Mouse (Mus musculus): ENCODE measurements at regions not wholly inside any gene's neighbourhood (a gene's known extent, or its start where the extent isn't known, plus 50 kb on each side); places are given as distances from the start of the nearest gene placed in this dataset.
"Not testable (repeated sequence)": the region's sequence is repeated elsewhere in the genome, so short reads cannot be mapped to it uniquely, and the experiment has no call there.

- no peak for DNase-seq (ENCODE audit: low read depth, low spot score)
These were observed 147.5 kb upstream of the Nrip1 start for GRCm38 (mm10) chr16:76521142-76521541.

GRCm38 (mm10) chr16:76520643-76520993 lies 147.0 kb upstream of the Nrip1 start:
- no peak for DNase-seq (ENCODE audit: low read depth, low spot score)

- no peak for DNase-seq (ENCODE audit: low read depth, low spot score)
These were observed 146.4 kb upstream of the Nrip1 start for GRCm38 (mm10) chr16:76519911-76520642.

- no peak for DNase-seq (ENCODE audit: low read depth, low spot score)
These were observed 137.2 kb upstream of the Nrip1 start for GRCm38 (mm10) chr16:76510861-76511260.

GRCm38 (mm10) chr16:76509109-76509650 lies 135.6 kb upstream of the Nrip1 start:
- no peak for DNase-seq (ENCODE audit: low read depth, low spot score)

GRCm38 (mm10) chr16:76507191-76507746 lies 133.6 kb upstream of the Nrip1 start:
- DNase-seq (ENCODE audit: low read depth, low spot score), result no peak

- DNase-seq (ENCODE audit: low read depth, low spot score), result no peak
These were observed 132.6 kb upstream of the Nrip1 start for GRCm38 (mm10) chr16:76506240-76506639.

- DNase-seq (ENCODE audit: low read depth, low spot score), result no peak
These were observed 126.2 kb upstream of the Nrip1 start for GRCm38 (mm10) chr16:76499686-76500400.

- no peak for DNase-seq (ENCODE audit: low read depth, low spot score)
These were observed 124.6 kb upstream of the Nrip1 start for GRCm38 (mm10) chr16:76498233-76498632.

GRCm38 (mm10) chr16:76497041-76497808 lies 123.6 kb upstream of the Nrip1 start:
- no peak for DNase-seq (ENCODE audit: low read depth, low spot score)

- no peak for DNase-seq (ENCODE audit: low read depth, low spot score)
These were observed 109.8 kb upstream of the Nrip1 start for GRCm38 (mm10) chr16:76483419-76483818.

- DNase-seq (ENCODE audit: low read depth, low spot score), result no peak
These were observed 108.3 kb upstream of the Nrip1 start for GRCm38 (mm10) chr16:76481966-76482365.

GRCm38 (mm10) chr16:76477474-76477873 lies 103.8 kb upstream of the Nrip1 start:
- DNase-seq (ENCODE audit: low read depth, low spot score), result no peak

GRCm38 (mm10) chr16:76474481-76474880 lies 100.9 kb upstream of the Nrip1 start:
- DNase-seq (ENCODE audit: low read depth, low spot score), result no peak

- no peak for DNase-seq (ENCODE audit: low read depth, low spot score)
These were observed 98.8 kb upstream of the Nrip1 start for GRCm38 (mm10) chr16:76472386-76472785.

GRCm38 (mm10) chr16:76471081-76471480 lies 97.5 kb upstream of the Nrip1 start:
- no peak for DNase-seq (ENCODE audit: low read depth, low spot score)

GRCm38 (mm10) chr16:76459521-76459920 lies 85.9 kb upstream of the Nrip1 start:
- DNase-seq (ENCODE audit: low read depth, low spot score), result no peak

- DNase-seq (ENCODE audit: low read depth, low spot score), result not testable (repeated sequence)
These were observed 82.6 kb upstream of the Nrip1 start for GRCm38 (mm10) chr16:76456300-76456599.

GRCm38 (mm10) chr16:76455499-76456299 lies 82.1 kb upstream of the Nrip1 start:
- DNase-seq (ENCODE audit: low read depth, low spot score), result no peak

- DNase-seq (ENCODE audit: low read depth, low spot score), result no peak
These were observed 81.3 kb upstream of the Nrip1 start for GRCm38 (mm10) chr16:76454741-76455465.

Measured in skeletal muscle tissue, adult 2 months (tissue).